Mouse (Mus musculus) lung, embryonic 16.5 days (tissue): ENCODE measurements at regions not wholly inside any gene's neighbourhood (a gene's known extent, or its start where the extent isn't known, plus 50 kb on each side); places are given as distances from the start of the nearest gene placed in this dataset.

Experiments
- ATAC-seq: fragments of 200-750 bp; cut with Nextera tagmentation; 2 replicates; pipeline ENCODE4 v1.8.0; 2017; ENCODE audit warnings: low read depth, mild to moderate bottlenecking, moderate library complexity
- H3K27ac ChIP-seq: fragments of 300-500 bp; sonication (generic); 2 replicates; pipeline ENCODE4 v1.5.1; 2014; ENCODE audit warnings: mild to moderate bottlenecking, control low read depth, low read length
- H3K27me3 ChIP-seq: fragments of 300-500 bp; sonication (generic); 2 replicates; pipeline ENCODE4 v1.6.1; 2014; ENCODE audit warnings: low read depth, low read length, mixed read lengths; ENCODE audit not compliant: control insufficient read depth, insufficient read depth
- H3K36me3 ChIP-seq: fragments of 300-500 bp; sonication (generic); 2 replicates; pipeline ENCODE4 v1.6.1; 2014; ENCODE audit warnings: low read length; ENCODE audit not compliant: control insufficient read depth, insufficient read depth
- H3K4me1 ChIP-seq: fragments of 300-500 bp; sonication (generic); replicated peaks from 2 replicates; pipeline ENCODE4 v1.6.1; 2014; ENCODE audit warnings: low read length, mixed read lengths; ENCODE audit not compliant: control insufficient read depth, insufficient read depth
- H3K4me2 ChIP-seq: fragments of 300-500 bp; sonication (generic); 2 replicates; pipeline ENCODE4 v1.6.1; 2014; ENCODE audit warnings: low read depth, low read length, control low read depth
- H3K4me3 ChIP-seq: fragments of 300-500 bp; sonication (generic); 2 replicates; pipeline ENCODE4 v1.5.1; 2014; ENCODE audit warnings: mild to moderate bottlenecking, low read length, control low read depth
- H3K9ac ChIP-seq: fragments of 300-500 bp; sonication (generic); 2 replicates; pipeline ENCODE4 v1.6.1; 2014; ENCODE audit warnings: low read length, control low read depth
- H3K9me3 ChIP-seq: fragments of 300-500 bp; sonication (generic); 2 replicates; pipeline ENCODE4 v1.6.1; 2016; ENCODE audit warnings: low read length; ENCODE audit not compliant: control insufficient read depth
- WGBS: fragments of 180-500 bp; shearing (Covaris S2); extraction: QIAGEN DNeasy Blood & Tissue Kit; methylation state at CpG from one replicate; pipeline ENCODE4 v1.1.7; 2014; 5-methylcytosine and 5-hydroxymethylcytosine counted together

GRCm38 (mm10) chr2:9267675-9268074 is 613.4 kb upstream of the 4930412O13Rik start:
- Histone ChIP-seq H3K36me3 (no peaks in the 10 kb centered on the region), H3K4me2 (no peak overlapping the region), H3K9me3 (no peaks in the 10 kb centered on the region), H3K4me3 (no peak overlapping the region), H3K9ac (no peak overlapping the region), H3K27me3 (no peaks in the 10 kb centered on the region), H3K27ac (no peak overlapping the region), H3K4me1 (no peaks in the 10 kb centered on the region)
- no peak for ATAC-seq
- WGBS = 85% methylated on average over 4 of the region's 4 CpGs

GRCm38 (mm10) chr2:9283441-9283840 is 597.6 kb upstream of the 4930412O13Rik start:
- Histone ChIP-seq H3K9ac (no peak overlapping the region), H3K4me1 (no peaks in the 10 kb centered on the region), H3K27ac (no peak overlapping the region), H3K9me3 (no peaks in the 10 kb centered on the region), H3K27me3 (no peaks in the 10 kb centered on the region), H3K36me3 (no peaks in the 10 kb centered on the region), H3K4me2 (no peak overlapping the region), H3K4me3 (no peak overlapping the region)
- ATAC-seq = no peak
- WGBS = 69% methylated on average over 2 of the region's 2 CpGs

GRCm38 (mm10) chr2:9285800-9286199 is 595.3 kb upstream of the 4930412O13Rik start:
- Histone ChIP-seq H3K27me3 (no peaks in the 10 kb centered on the region), H3K36me3 (no peaks in the 10 kb centered on the region), H3K4me2 (no peak overlapping the region), H3K27ac (no peak overlapping the region), H3K9me3 (no peaks in the 10 kb centered on the region), H3K4me1 (no peaks in the 10 kb centered on the region), H3K9ac (no peak overlapping the region), H3K4me3 (no peak overlapping the region)
- ATAC-seq = no peak
- 75% methylated on average over 8 of the region's 8 CpGs for WGBS

GRCm38 (mm10) chr2:9287077-9287476 is 594.0 kb upstream of the 4930412O13Rik start:
- no peak for ATAC-seq
- Histone ChIP-seq H3K9ac (no peak overlapping the region), H3K27me3 (no peaks in the 10 kb centered on the region), H3K27ac (no peak overlapping the region), H3K4me3 (no peak overlapping the region), H3K4me1 (no peaks in the 10 kb centered on the region), H3K36me3 (no peaks in the 10 kb centered on the region), H3K9me3 (no peaks in the 10 kb centered on the region), H3K4me2 (no peak overlapping the region)
- 83% methylated on average over 1 of the region's 1 CpGs for WGBS

GRCm38 (mm10) chr2:9287623-9288022 is 593.4 kb upstream of the 4930412O13Rik start:
- H3K4me3 ChIP-seq = no peak overlapping the region
- H3K36me3 ChIP-seq = no peaks in the 10 kb centered on the region
- no peak overlapping the region for H3K4me2 ChIP-seq
- H3K27me3 ChIP-seq = no peaks in the 10 kb centered on the region
- no peak overlapping the region for H3K9ac ChIP-seq
- 58% methylated on average over 6 of the region's 6 CpGs for WGBS
- ATAC-seq = no peak
- no peaks in the 10 kb centered on the region for H3K4me1 ChIP-seq
- no peaks in the 10 kb centered on the region for H3K9me3 ChIP-seq
- no peak overlapping the region for H3K27ac ChIP-seq

- Histone ChIP-seq H3K27ac (no peak overlapping the region; the same call in 1 of the 2 replicates), H3K36me3 (no peaks in the 10 kb centered on the region)
- 37% methylated on average over 16 of the region's 16 CpGs for WGBS
These were observed 549.3 kb upstream of the 4930412O13Rik start for GRCm38 (mm10) chr2:9331630-9332352.

GRCm38 (mm10) chr2:9348982-9349381 is 532.1 kb upstream of the 4930412O13Rik start:
- H3K9me3 ChIP-seq = no peaks in the 10 kb centered on the region
- no peak for ATAC-seq
- H3K4me1 ChIP-seq = no peaks in the 10 kb centered on the region
- 55% methylated on average over 4 of the region's 4 CpGs for WGBS
- H3K27me3 ChIP-seq = no peaks in the 10 kb centered on the region
- no peak overlapping the region for H3K27ac ChIP-seq
- no peaks in the 10 kb centered on the region for H3K36me3 ChIP-seq
- no peak overlapping the region for H3K4me3 ChIP-seq
- no peak overlapping the region for H3K9ac ChIP-seq
- no peak overlapping the region for H3K4me2 ChIP-seq

More at GRCm38 (mm10) chr2:9331630-9332352, 549.3 kb upstream of the 4930412O13Rik start:
- H3K4me3 ChIP-seq = no peak overlapping the region
- no peak overlapping the region for H3K9ac ChIP-seq
- ATAC-seq = no peak
- H3K4me1 ChIP-seq = no peaks in the 10 kb centered on the region
- no peaks in the 10 kb centered on the region for H3K27me3 ChIP-seq
- H3K4me2 ChIP-seq = no peak overlapping the region; the same call in 1 of the 2 replicates
- no peaks in the 10 kb centered on the region for H3K9me3 ChIP-seq

GRCm38 (mm10) chr2:9349994-9350393 is 531.1 kb upstream of the 4930412O13Rik start:
- 43% methylated on average over 1 of the region's 1 CpGs for WGBS
- Histone ChIP-seq H3K36me3 (no peaks in the 10 kb centered on the region), H3K4me2 (no peak overlapping the region), H3K27me3 (no peaks in the 10 kb centered on the region), H3K9ac (no peak overlapping the region), H3K9me3 (no peaks in the 10 kb centered on the region), H3K4me1 (no peaks in the 10 kb centered on the region), H3K27ac (no peak overlapping the region), H3K4me3 (no peak overlapping the region)
- ATAC-seq = no peak

GRCm38 (mm10) chr2:9352190-9352589 is 528.9 kb upstream of the 4930412O13Rik start:
- H3K9ac ChIP-seq = no peak overlapping the region
- no peaks in the 10 kb centered on the region for H3K4me1 ChIP-seq
- no peaks in the 10 kb centered on the region for H3K36me3 ChIP-seq
- no peak overlapping the region for H3K27ac ChIP-seq
- no peak overlapping the region for H3K4me3 ChIP-seq
- no peak overlapping the region for H3K4me2 ChIP-seq
- 59% methylated on average over 7 of the region's 7 CpGs for WGBS
- no peak for ATAC-seq
- H3K9me3 ChIP-seq = no peaks in the 10 kb centered on the region
- no peaks in the 10 kb centered on the region for H3K27me3 ChIP-seq
